Mouse (Mus musculus): Measurements from ENCODE around the gene Nxnl2.
A peak's percentile ranks its signal among the peaks of the same experiment; 100 is the strongest.

Nxnl2 gene

GRCm38 (mm10) chr13:51170691-51171680, at the start of gene Nxnl2:
TSS of gene Nxnl2 (plus strand) at chr13:51171022.
- DNase-seq (ENCODE audit: low read depth) = peak; percentile 63

GRCm38 (mm10) chr13:51121966-51122365, 48.9 kb upstream of the Nxnl2 start:
- no peak for DNase-seq (ENCODE audit: low read depth)

GRCm38 (mm10) chr13:51122771-51123170, 48.1 kb upstream of the Nxnl2 start:
- DNase-seq (ENCODE audit: low read depth) = no peak

- no peak for DNase-seq (ENCODE audit: low read depth)
Observed at GRCm38 (mm10) chr13:51125357-51125756, 45.5 kb upstream of the Nxnl2 start.

- DNase-seq (ENCODE audit: low read depth) = no peak
Observed at GRCm38 (mm10) chr13:51127906-51128305, 42.9 kb upstream of the Nxnl2 start.

- DNase-seq (ENCODE audit: low read depth) = no peak
Observed at GRCm38 (mm10) chr13:51128417-51128816, 42.4 kb upstream of the Nxnl2 start.

GRCm38 (mm10) chr13:51131179-51131578, 39.6 kb upstream of the Nxnl2 start:
- no peak for DNase-seq (ENCODE audit: low read depth)

- DNase-seq (ENCODE audit: low read depth) = no peak
Observed at GRCm38 (mm10) chr13:51136315-51136714, 34.5 kb upstream of the Nxnl2 start.

- DNase-seq (ENCODE audit: low read depth) = no peak
Observed at GRCm38 (mm10) chr13:51136996-51137701, 33.7 kb upstream of the Nxnl2 start.

GRCm38 (mm10) chr13:51137702-51138031, 33.2 kb upstream of the Nxnl2 start:
- no peak for DNase-seq (ENCODE audit: low read depth)

- no peak for DNase-seq (ENCODE audit: low read depth)
Observed at GRCm38 (mm10) chr13:51147106-51147505, 23.7 kb upstream of the Nxnl2 start.

GRCm38 (mm10) chr13:51152966-51153669, 17.7 kb upstream of the Nxnl2 start:
- no peak for DNase-seq (ENCODE audit: low read depth)

GRCm38 (mm10) chr13:51153670-51154030, 17.2 kb upstream of the Nxnl2 start:
- DNase-seq (ENCODE audit: low read depth) = no peak

GRCm38 (mm10) chr13:51155178-51156013, 15.4 kb upstream of the Nxnl2 start:
- no peak for DNase-seq (ENCODE audit: low read depth)

GRCm38 (mm10) chr13:51156014-51156386, 14.8 kb upstream of the Nxnl2 start:
- DNase-seq (ENCODE audit: low read depth) = no peak

- DNase-seq (ENCODE audit: low read depth) = no peak
Observed at GRCm38 (mm10) chr13:51157291-51157690, 13.5 kb upstream of the Nxnl2 start.

GRCm38 (mm10) chr13:51161672-51162071, 9.2 kb upstream of the Nxnl2 start:
- DNase-seq (ENCODE audit: low read depth) = no peak

- DNase-seq (ENCODE audit: low read depth) = no peak
Observed at GRCm38 (mm10) chr13:51162246-51162645, 8.6 kb upstream of the Nxnl2 start.

- no peak for DNase-seq (ENCODE audit: low read depth)
Observed at GRCm38 (mm10) chr13:51166711-51167110, 4.1 kb upstream of the Nxnl2 start.

- DNase-seq (ENCODE audit: low read depth) = no peak
Observed at GRCm38 (mm10) chr13:51170215-51170614, 607 bp upstream of the Nxnl2 start.

GRCm38 (mm10) chr13:51172601-51173000, 1.8 kb downstream of the Nxnl2 start:
- no peak for DNase-seq (ENCODE audit: low read depth)

GRCm38 (mm10) chr13:51178932-51179331, 8.1 kb downstream of the Nxnl2 start:
- no peak for DNase-seq (ENCODE audit: low read depth)

Measured in naive thymus-derived CD4-positive, alpha-beta T cell, adult 2 months (primary cell).